ENCODE assay signal across 8 mouse cellular contexts in the genomic region with DNA sequence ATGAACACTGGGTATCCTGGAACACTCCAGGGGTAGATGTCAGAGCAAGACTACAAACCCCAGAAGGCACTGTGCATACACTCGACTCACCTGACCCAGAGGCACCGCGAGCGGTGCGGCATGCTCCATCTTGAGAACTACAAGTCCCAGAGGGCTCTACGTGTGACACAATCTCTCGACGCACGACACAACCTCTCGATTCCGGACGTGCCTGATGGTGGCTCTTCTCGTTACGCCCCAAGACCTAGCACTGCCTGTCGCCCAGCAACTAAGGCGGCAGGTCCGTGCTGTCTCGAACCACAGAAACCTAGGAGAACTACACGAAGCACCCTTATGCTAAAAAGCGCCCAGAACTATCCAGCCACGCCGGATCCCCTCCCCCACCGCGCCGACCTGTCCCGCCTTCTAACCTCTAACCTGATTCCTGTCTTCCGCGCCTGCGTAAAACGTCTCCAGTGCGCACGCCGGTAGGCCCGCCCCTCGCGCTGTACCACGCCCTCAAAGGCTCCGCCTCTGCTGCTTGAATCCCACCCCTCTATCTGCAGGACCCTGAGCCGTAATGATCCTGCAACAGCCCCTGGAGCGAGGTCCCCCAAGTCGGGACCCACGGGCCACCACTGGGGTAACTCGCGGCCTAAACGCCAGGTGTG. TPM values are rescaled to one million over a fixed set of nuclear protein-coding genes. Genes with fewer than 3 reads are reported as not detected.
DNase-seq lines count a peak whose midpoint lies in the region; ATAC-seq and TF ChIP-seq lines count a peak whose summit lies in the region.

TSS of gene Hcfc1r1 (plus strand) at position 173 of the 650 bp plus-strand sequence.
TSS of gene Thoc6 (minus strand) at position 459 of the 650 bp plus-strand sequence.

- no peak for TF ChIP-seq CTCF in lung, adult 2 months (IDR thresholded peaks at IDR 0.05; ENCODE audit: insufficient read depth, low read length)

- DNase-seq in ES-E14 (ENCODE audit: low read depth, low spot score), result peak; percentile 95
- DNase-seq in cerebellum, adult 11-12 months, result peak; percentile 97
- peak; percentile 89 for DNase-seq in heart, postnatal 25 days (ENCODE audit: low spot score)
- DNase-seq in layer of hippocampus, adult 18-20 months (ENCODE audit: low spot score in 2 of 2), result peak; percentile 92 to 98
- peak; percentile 94 for DNase-seq in lung, adult 2 months
- DNase-seq in thymus, adult 18-20 months, result peak; percentile 87 to 93

- peaks cover 0 to 28% of the 10 kb centered on the region in 2 experiments; a peak in 2 of 4 replicates for H3K4me1 ChIP-seq in ES-E14 (ENCODE audit: control insufficient read depth in 2 of 2, insufficient read depth in 2 of 2, low read length in 2 of 2, poor library complexity in 1 of 2)
- H3K4me1 ChIP-seq in forebrain, embryonic 15.5 days, result peaks cover 42% of the 10 kb centered on the region
- H3K4me1 ChIP-seq in lung, adult 2 months (ENCODE audit: control insufficient read depth, insufficient read depth, low read length), result peaks cover 3% of the 10 kb centered on the region

- in situ Hi-C loops in ES-E14 (cut with MboI; ENCODE audit: low sequenced_read_pairs in 2 of 2, unreplicated experiment in 2 of 2), result no loop called here

- intact Hi-C loops in heart, postnatal 25 days (cut with DNase I), result loop anchor here (5.0 kb wide), 1 partner anchor 111 kb away; the partner anchor contains the start of gene Zfp213

- H3K4me3 ChIP-seq in ES-E14 (ENCODE audit: insufficient read depth in 1 of 2, low read depth in 1 of 2, low read length in 2 of 2, poor library complexity in 1 of 2, severe bottlenecking in 1 of 2), result peak within 1 kb of the TSS; percentile 85 to 96
- peak within 1 kb of the TSS; percentile 69 for H3K4me3 ChIP-seq in forebrain, embryonic 15.5 days
- H3K4me3 ChIP-seq in lung, adult 2 months (replicated peaks; ENCODE audit: extremely low read depth, low read depth, low read length), result peak within 1 kb of the TSS; percentile 99

- peak; percentile 87; the same call in 1 of the 2 replicates for TF ChIP-seq POLR2A in lung, adult 2 months (IDR thresholded peaks at IDR 0.05; ENCODE audit: borderline replicate concordance, extremely low read depth, low read depth, low read length)

- under 1% methylated on average over 45 of the region's 45 CpGs for WGBS in forebrain, embryonic 15.5 days
- under 1% methylated on average over 45 of the region's 45 CpGs for WGBS in lung, adult 2 months

- H3K27ac ChIP-seq in ES-E14 (ENCODE audit: insufficient read depth, low read depth, low read length, poor library complexity, severe bottlenecking), result peak within 1 kb of the TSS; percentile 94
- peak within 1 kb of the TSS; percentile 84 for H3K27ac ChIP-seq in forebrain, embryonic 15.5 days (replicated peaks)

- peak within 1 kb of the TSS; percentile 90 for H3K9ac ChIP-seq in ES-E14 (ENCODE audit: insufficient read depth, low read depth, low read length, poor library complexity, severe bottlenecking)
- H3K9ac ChIP-seq in forebrain, embryonic 15.5 days (replicated peaks), result peak within 1 kb of the TSS; percentile 61

- H3K27me3 ChIP-seq in forebrain, embryonic 15.5 days, result peaks cover 14% of the 10 kb centered on the region

- peaks cover 22% of the 10 kb centered on the region for H3K36me3 ChIP-seq in ES-E14 (ENCODE audit: control insufficient read depth, insufficient read depth, low read length, poor library complexity, severe bottlenecking)
- peaks cover 5% of the 10 kb centered on the region; the same call in 1 of the 2 replicates for H3K36me3 ChIP-seq in forebrain, embryonic 15.5 days

- peak; percentile 96 for ATAC-seq in forebrain, embryonic 15.5 days (replicated peaks)
- peak; percentile 89 for ATAC-seq in neutrophil, adult 5-6 weeks (ENCODE audit: extremely low read depth, insufficient number of reproducible peaks, low FRiP score, poor library complexity, severe bottlenecking)

- no peaks in the 10 kb centered on the region for H3K9me3 ChIP-seq in ES-E14 (ENCODE audit: control insufficient read depth, insufficient read depth, low read depth, low read length)
- H3K9me3 ChIP-seq in forebrain, embryonic 15.5 days, result no peaks in the 10 kb centered on the region

- H3K4me2 ChIP-seq in forebrain, embryonic 15.5 days (replicated peaks), result peak within 1 kb of the TSS; percentile 59

TF ChIP-seq in ES-E14, 5 proteins besides CTCF, POLR2A, EP300 and RAD21:
- TF ChIP-seq CHD2 (IDR thresholded peaks at IDR 0.05; ENCODE audit: low read depth, low read length) (peak; percentile 84), ZNF384 (IDR thresholded peaks at IDR 0.05; ENCODE audit: low read depth, low read length) (no peak), MAFK (IDR thresholded peaks at IDR 0.05; ENCODE audit: insufficient read depth, low read depth, low read length) (no peak), ZC3H11A (IDR thresholded peaks at IDR 0.05; ENCODE audit: borderline replicate concordance, low read depth, low read length) (no peak), HCFC1 (IDR thresholded peaks at IDR 0.05; ENCODE audit: borderline replicate concordance, insufficient read depth, low read length) (peak; percentile 98)
TF ChIP-seq in ES-E14: peak in this region for 2.

RNA-seq across cellular contexts. Expression of gene Hcfc1r1, which starts in this region (rescaled TPM):
- 26.4 and 36.4 TPM in 2 replicates for total RNA-seq in ES-E14 (2012; rRNA removed)
- 90.3 and 92.0 TPM in 2 replicates for polyA plus RNA-seq in forebrain, embryonic 15.5 days (2015; fragmentation: Nextera tagmentation; extraction: Ambion mirVana)
- total RNA-seq in heart, postnatal 25 days (2021), result 100 to 1,000 TPM; 193 to 207 TPM
- 100 to 1,000 TPM; 117 to 122 TPM for total RNA-seq in layer of hippocampus, adult 18-20 months (2021)
- 284 and 321 TPM in 2 replicates for polyA plus RNA-seq in lung, adult 2 months (2012; rRNA removed)
- 21.9 and 32.2 TPM in 2 replicates for total RNA-seq in neutrophil, adult 5-6 weeks (2017)

RNA-seq across cellular contexts. Expression of gene Thoc6, which starts in this region (rescaled TPM):
- 53.7 and 64.9 TPM in 2 replicates for total RNA-seq in ES-E14 (2012; rRNA removed)
- 39.4 and 39.5 TPM in 2 replicates for polyA plus RNA-seq in forebrain, embryonic 15.5 days (2015; fragmentation: Nextera tagmentation; extraction: Ambion mirVana)
- 10 to 100 TPM; 12.2 to 12.3 TPM for total RNA-seq in heart, postnatal 25 days (2021)
- 10 to 100 TPM in 1 of 2 experiments, 1 to 10 TPM in 1; 8.8 to 10.0 TPM for total RNA-seq in layer of hippocampus, adult 18-20 months (2021)
- 18.1 and 20.6 TPM in 2 replicates for polyA plus RNA-seq in lung, adult 2 months (2012; rRNA removed)
- total RNA-seq in neutrophil, adult 5-6 weeks (2017), result 15.2 and 16.0 TPM in 2 replicates

Comparison
In these comparisons a context has a peak if more than half of its experiments do, and no peak if none do; other contexts are left out.
1. Peak in every context shown above with its lines: DNase-seq, ATAC-seq, H3K4me3 ChIP-seq and H3K27ac ChIP-seq.